14 mouse cellular contexts compared by ENCODE assay signal in the genomic region with DNA sequence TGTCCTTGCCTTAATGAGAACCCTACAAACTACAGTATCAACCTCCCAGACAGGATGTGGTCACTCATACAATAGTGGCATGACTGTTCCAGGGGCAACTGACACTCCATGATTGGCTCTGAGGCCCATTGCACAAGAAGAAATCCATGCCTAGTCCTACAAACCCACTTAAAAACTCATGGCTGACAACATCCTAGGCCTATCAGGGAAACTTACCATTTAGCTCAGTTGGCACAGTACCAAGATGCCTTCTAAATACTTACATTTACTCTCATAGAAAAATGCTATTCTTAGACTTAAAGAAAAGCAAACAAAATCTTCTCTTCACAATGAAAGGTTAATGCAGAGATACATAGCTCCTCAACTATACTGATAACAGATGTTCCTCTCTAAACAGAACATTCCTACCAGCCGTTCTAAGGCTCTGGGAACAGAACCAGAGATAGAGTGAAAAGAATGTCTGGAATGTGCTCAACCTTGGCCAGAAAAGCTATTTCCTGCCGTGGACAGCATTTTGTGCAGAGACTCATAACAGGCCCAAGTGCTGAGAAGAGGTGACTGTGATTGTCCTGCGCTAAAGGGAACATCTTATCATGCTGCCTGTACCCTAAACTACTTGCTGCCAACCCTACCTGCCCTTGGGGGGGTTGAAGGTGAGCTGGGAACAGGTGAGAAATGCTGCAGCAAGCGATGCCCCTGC. TPM values are rescaled to one million over a fixed set of nuclear protein-coding genes. Genes with fewer than 3 reads are reported as not detected.
DNase-seq lines count a peak whose midpoint lies in the region; ATAC-seq and TF ChIP-seq lines count a peak whose summit lies in the region.
"Had no signal": no experiment of that assay in that cellular context is flagged by ENCODE, and none has a peak within 500 bp of the region (broad histone marks: within the 10 kb centered on the region; RNA-seq: fewer than 3 reads in every experiment).

No protein-coding gene starts in this region.

- 0 out of 2 replicates have a peak, but pooled peaks have one; percentile 19 for TF ChIP-seq EP300 in heart, adult 2 months (IDR thresholded peaks at IDR 0.05; ENCODE audit: insufficient read depth, low read depth, low read length)

- no peak overlapping the region for H3K4me3 ChIP-seq in heart, adult 2 months
- H3K4me3 ChIP-seq in midbrain, embryonic 14.5 days (replicated peaks; ENCODE audit: low read depth, low read length): no peak overlapping the region

- 17% methylated on average over 4 of the region's 4 CpGs for WGBS in heart, adult 2 months
- 76% methylated on average over 4 of the region's 4 CpGs for WGBS in midbrain, embryonic 14.5 days

- no peak for TF ChIP-seq POLR2A in heart, adult 2 months (IDR thresholded peaks at IDR 0.05; ENCODE audit: insufficient read depth, low read depth, low read length)

- ATAC-seq in midbrain, embryonic 14.5 days (ENCODE audit: low FRiP score, low TSS enrichment): no peak

- H3K27ac ChIP-seq in heart, adult 2 months: peak overlapping the region; percentile 20
- no peak overlapping the region for H3K27ac ChIP-seq in midbrain, embryonic 14.5 days (replicated peaks; ENCODE audit: low read depth, low read length)

- no peaks in the 10 kb centered on the region for H3K79me2 ChIP-seq in heart, adult 2 months (replicated peaks; ENCODE audit: control insufficient read depth, insufficient read depth, low read length)

- H3K4me1 ChIP-seq in heart, adult 2 months (ENCODE audit: control insufficient read depth, insufficient read depth, low read length): peaks cover 6% of the 10 kb centered on the region
- no peaks in the 10 kb centered on the region for H3K4me1 ChIP-seq in midbrain, embryonic 14.5 days (ENCODE audit: control insufficient read depth, insufficient read depth, low read length)

- intact Hi-C loops in heart, adult 2 months (cut with DNase I): loop anchor here (2.0 to 5.0 kb wide), 2 partner anchors 34 to 60 kb away; no protein-coding TSS in a partner anchor

- no peak for TF ChIP-seq CTCF in heart, adult 2 months (IDR thresholded peaks at IDR 0.05)

- peaks cover 2% of the 10 kb centered on the region; the same call in 1 of the 2 replicates for H3K36me3 ChIP-seq in heart, adult 2 months (ENCODE audit: control insufficient read depth, insufficient read depth, low read length)
- no peaks in the 10 kb centered on the region for H3K36me3 ChIP-seq in midbrain, embryonic 14.5 days (ENCODE audit: control insufficient read depth, insufficient read depth, low read length)

- H3K9ac ChIP-seq in heart, adult 2 months (ENCODE audit: low read depth, low read length): no peak overlapping the region
- H3K9ac ChIP-seq in midbrain, embryonic 14.5 days (replicated peaks; ENCODE audit: low read length): no peak overlapping the region

- DNase-seq in embryo, embryonic 10.5 days (ENCODE audit: low spot score): peak; percentile 15
- DNase-seq in embryo, embryonic 10 days (ENCODE audit: low spot score): no peak
- DNase-seq in 3T3-L1 (ENCODE audit: low read depth, low spot score): peak; percentile 89
- peak in 1 of 2 experiments; percentile 38 for DNase-seq in heart, adult 2 months
- peak; percentile 26 for DNase-seq in kidney, postnatal 10 days
- DNase-seq in midbrain, embryonic 14.5 days: no peak
- no peak for DNase-seq in urinary bladder, postnatal 4 days (ENCODE audit: low spot score in 2 of 2)
- no peak for DNase-seq in natural killer cell, adult 2 months (ENCODE audit: low spot score in 2 of 2)
- DNase-seq: right cerebral cortex, postnatal 25 days had no signal

- H3K9me3 ChIP-seq in midbrain, embryonic 14.5 days (ENCODE audit: control insufficient read depth, low read length): no peaks in the 10 kb centered on the region

- no peak overlapping the region for H3K4me2 ChIP-seq in midbrain, embryonic 14.5 days (ENCODE audit: low read length)

- no peaks in the 10 kb centered on the region for H3K27me3 ChIP-seq in heart, adult 2 months (ENCODE audit: control insufficient read depth, insufficient read depth, low read length)
- no peaks in the 10 kb centered on the region for H3K27me3 ChIP-seq in midbrain, embryonic 14.5 days (ENCODE audit: control insufficient read depth, insufficient read depth, low read length)

RNA-seq across cellular contexts. Expression of gene Hacd4, which starts 37.9 kb away (rescaled TPM):
- 1 to 10 TPM; 3.5 to 5.4 TPM for total RNA-seq in heart, adult 2 months (2021)
- polyA plus RNA-seq in heart, adult 2 months (2012; rRNA removed): 2.9 and 5.0 TPM in 2 replicates
- 2.4 and 3.8 TPM in 2 replicates for polyA plus RNA-seq in midbrain, embryonic 14.5 days (2014; fragmentation: Nextera tagmentation; extraction: Ambion mirVana)

RNA-seq across cellular contexts. Expression of gene Ifnb1, which starts 45.9 kb away (rescaled TPM):
- total RNA-seq in heart, adult 2 months (2021): not detected
- polyA plus RNA-seq in heart, adult 2 months (2012; rRNA removed): not detected in 2 replicates
- not detected in 2 replicates for polyA plus RNA-seq in midbrain, embryonic 14.5 days (2014; fragmentation: Nextera tagmentation; extraction: Ambion mirVana)
- total RNA-seq: adrenal gland, postnatal 36 days; heart, postnatal 14 days; left cerebral cortex, postnatal 25 days; midbrain, postnatal 0 days had no signal
- polyA plus RNA-seq: midbrain, postnatal 0 days; urinary bladder, adult 2 months had no signal

Comparison
In these comparisons a context has a peak if more than half of its experiments do, and no peak if none do; other contexts are left out.
1. DNase-seq: peak in embryo, embryonic 10.5 days (single experiment), 3T3-L1 (single experiment) and kidney, postnatal 10 days (single experiment); none in embryo, embryonic 10 days (single experiment), midbrain, embryonic 14.5 days (single experiment), urinary bladder, postnatal 4 days (0 of 2) and natural killer cell, adult 2 months (0 of 2).